Mouse (Mus musculus) liver, embryonic 15.5 days (tissue): ENCODE data around the gene Olfr653. TPM values are rescaled to one million over a fixed set of nuclear protein-coding genes. Genes with fewer than 3 reads are reported as not detected.

Source experiments
- ATAC-seq: fragments of 200-750 bp; cut with Nextera tagmentation; 2 replicates; pipeline ENCODE4 v1.8.0; 2017; ENCODE audit warnings: moderate number of reproducible peaks, mild to moderate bottlenecking, moderate library complexity; ENCODE audit not compliant: insufficient read depth
- H3K27ac ChIP-seq: fragments of 300-500 bp; sonication (generic); replicated peaks from 2 replicates; pipeline ENCODE4 v1.5.1; 2015; ENCODE audit warnings: mild to moderate bottlenecking, inconsistent platforms
- H3K27me3 ChIP-seq: fragments of 300-500 bp; sonication (generic); 2 replicates; pipeline ENCODE4 v1.6.1; 2015; ENCODE audit warnings: mild to moderate bottlenecking, inconsistent platforms
- H3K36me3 ChIP-seq: fragments of 300-500 bp; sonication (generic); replicated peaks from 2 replicates; pipeline ENCODE4 v1.6.1; 2015; ENCODE audit warnings: moderate library complexity, mild to moderate bottlenecking, inconsistent platforms
- H3K4me1 ChIP-seq: fragments of 300-500 bp; sonication (generic); replicated peaks from 2 replicates; pipeline ENCODE4 v1.6.1; 2015; ENCODE audit warnings: inconsistent platforms
- H3K4me2 ChIP-seq: fragments of 300-500 bp; sonication (generic); 2 replicates; pipeline ENCODE4 v1.6.1; 2015; ENCODE audit warnings: moderate library complexity, mild to moderate bottlenecking, inconsistent platforms
- H3K4me3 ChIP-seq: fragments of 300-500 bp; sonication (generic); replicated peaks from 2 replicates; pipeline ENCODE4 v1.5.1; 2015; ENCODE audit warnings: mild to moderate bottlenecking, inconsistent platforms
- H3K9ac ChIP-seq: fragments of 300-500 bp; sonication (generic); 2 replicates; pipeline ENCODE4 v1.6.1; 2015; ENCODE audit warnings: moderate library complexity, mild to moderate bottlenecking, inconsistent platforms
- H3K9me3 ChIP-seq: fragments of 300-500 bp; sonication (generic); replicated peaks from 2 replicates; pipeline ENCODE4 v1.6.1; 2016; ENCODE audit warnings: inconsistent platforms
- polyA plus RNA-seq: library from polyadenylated mRNA; unstranded; fragments of >200 nt; fragmentation: Nextera tagmentation; extraction: Ambion mirVana; gene quantifications from 2 replicates; pipeline ENCODE4 v1.2.1, GENCODE M21; 2015

Olfr653 gene
- polyA plus RNA-seq, 1 experiment from 2014 or later, result not detected

GRCm38 (mm10) chr7:104624494-104624893, 47.4 kb downstream of the Olfr653 start, which contains the start of gene Olfr657:
Olfr657 (plus strand) TSS chr7:104624794.
- Histone ChIP-seq H3K27me3 (no peaks in the 10 kb centered on the region), H3K36me3 (no peaks in the 10 kb centered on the region), H3K4me2 (no peak within 1 kb of the TSS), H3K4me1 (no peaks in the 10 kb centered on the region), H3K27ac (no peak within 1 kb of the TSS), H3K9me3 (no peaks in the 10 kb centered on the region), H3K9ac (no peak within 1 kb of the TSS), H3K4me3 (no peak within 1 kb of the TSS)
- no peak for ATAC-seq

Other genes starting within 250 kb of the Olfr653 start
- gene Trim34b, start 247.8 kb upstream of the Olfr653 start, polyA plus RNA-seq, result 0.07 TPM in 1 of 2 replicates, not detected in the other
- 1.1 and 1.2 TPM in 2 replicates for gene Trim12c, start 224.0 kb upstream of the Olfr653 start, polyA plus RNA-seq
- gene Trim30b, start 207.4 kb upstream of the Olfr653 start, polyA plus RNA-seq, result 0.28 and 0.36 TPM in 2 replicates
- gene Trim30c, start 176.5 kb upstream of the Olfr653 start, polyA plus RNA-seq, result 0.30 and 0.53 TPM in 2 replicates
- 2.4 and 2.8 TPM in 2 replicates for gene Trim30a, start 112.1 kb upstream of the Olfr653 start, polyA plus RNA-seq
- 0.86 and 1.0 TPM in 2 replicates for gene Trim30d, start 69.5 kb upstream of the Olfr653 start, polyA plus RNA-seq
- not detected in 2 replicates for gene Olfr651, start 27.2 kb upstream of the Olfr653 start, polyA plus RNA-seq
- gene Olfr652, start 16.4 kb upstream of the Olfr653 start, polyA plus RNA-seq, result not detected in 2 replicates
- not detected in 2 replicates for gene Olfr654, start 9.7 kb downstream of the Olfr653 start, polyA plus RNA-seq
- not detected in 2 replicates for gene Olfr655, start 24.5 kb downstream of the Olfr653 start, polyA plus RNA-seq
- not detected in 2 replicates for gene Olfr656, start 36.6 kb downstream of the Olfr653 start, polyA plus RNA-seq
- not detected in 2 replicates for gene Olfr657, start 47.5 kb downstream of the Olfr653 start, polyA plus RNA-seq
- not detected in 2 replicates for gene Olfr658, start 70.0 kb downstream of the Olfr653 start, polyA plus RNA-seq
- gene Olfr659, start 89.4 kb downstream of the Olfr653 start, polyA plus RNA-seq, result not detected in 2 replicates
- gene Olfr661, start 109.2 kb downstream of the Olfr653 start, polyA plus RNA-seq, result not detected in 2 replicates
- gene Usp17le, start 200.2 kb downstream of the Olfr653 start, polyA plus RNA-seq, result not detected in 2 replicates